Mouse (Mus musculus) forelimb bud, embryonic 11.5 days (tissue): ENCODE data around the gene Plekhg5.

Source experiments
- DNase-seq: peaks from one replicate; pipeline ENCODE4 v3.0.0-alpha.2; 2012; ENCODE audit warnings: low read depth, low spot score

The Plekhg5 gene

DNA sequence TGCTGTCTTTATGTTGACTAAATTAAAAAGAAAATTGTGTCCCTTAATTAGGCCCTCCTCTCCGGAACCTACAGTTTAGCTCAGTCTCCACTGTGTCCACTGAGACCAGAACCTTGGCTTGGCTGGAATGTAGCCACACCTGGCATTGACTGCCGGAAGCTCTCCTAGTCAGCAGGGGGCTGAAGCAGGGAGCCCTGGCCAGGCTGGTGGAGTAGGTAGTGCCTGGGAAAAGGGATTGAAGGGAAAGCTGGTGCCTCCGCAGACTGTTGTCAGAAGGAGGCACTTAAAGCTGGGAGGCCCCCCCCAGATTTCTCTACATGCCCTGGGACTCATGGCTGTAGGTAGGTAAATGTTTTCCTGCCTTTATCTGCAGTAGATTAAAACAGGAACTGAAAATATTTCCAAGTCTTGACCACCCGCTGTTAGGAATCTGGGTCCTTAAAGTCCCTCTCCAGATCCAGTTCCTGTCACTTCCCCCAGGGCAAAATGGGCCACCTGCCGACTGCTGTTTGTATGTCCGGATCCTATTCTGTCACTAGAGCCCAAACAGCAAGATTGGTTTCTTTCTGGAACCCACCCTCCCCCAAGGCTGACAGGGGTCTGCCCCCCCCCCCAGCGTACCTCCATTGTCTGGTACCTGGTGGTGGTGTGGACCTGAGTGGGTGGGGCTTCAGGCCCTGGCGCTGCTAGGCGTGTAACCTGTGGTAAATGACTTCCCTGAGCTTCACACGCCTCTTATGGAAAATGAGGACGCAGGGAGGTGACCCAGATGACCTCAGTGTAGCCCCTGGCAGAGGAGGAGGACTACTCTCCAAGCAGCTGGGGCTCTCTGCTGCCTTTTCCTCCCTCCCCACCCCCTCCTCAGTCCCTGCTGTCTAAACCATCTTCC lies 25.9 kb downstream of the Plekhg5 start:
- no peak for DNase-seq

DNA sequence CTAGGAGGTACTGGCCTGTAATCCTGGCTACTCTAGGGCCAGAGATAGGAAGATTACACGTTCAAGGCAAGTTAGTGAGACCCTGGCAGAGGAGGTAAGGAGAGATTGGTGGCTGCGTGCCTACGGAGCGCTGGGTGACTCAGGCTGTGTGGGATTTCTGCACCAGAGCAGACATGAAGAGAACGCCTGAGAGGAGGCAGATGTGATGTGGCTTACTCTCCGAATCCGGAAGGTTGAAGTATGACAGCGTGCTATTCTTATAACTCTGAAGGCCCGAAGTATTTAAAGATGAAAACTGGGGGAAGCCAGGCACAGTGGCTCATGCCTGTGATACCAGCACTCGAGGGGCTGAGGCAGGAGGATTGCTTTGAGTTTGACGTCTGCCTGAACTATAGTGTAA lies 28.2 kb downstream of the Plekhg5 start:
- DNase-seq, result no peak

DNA sequence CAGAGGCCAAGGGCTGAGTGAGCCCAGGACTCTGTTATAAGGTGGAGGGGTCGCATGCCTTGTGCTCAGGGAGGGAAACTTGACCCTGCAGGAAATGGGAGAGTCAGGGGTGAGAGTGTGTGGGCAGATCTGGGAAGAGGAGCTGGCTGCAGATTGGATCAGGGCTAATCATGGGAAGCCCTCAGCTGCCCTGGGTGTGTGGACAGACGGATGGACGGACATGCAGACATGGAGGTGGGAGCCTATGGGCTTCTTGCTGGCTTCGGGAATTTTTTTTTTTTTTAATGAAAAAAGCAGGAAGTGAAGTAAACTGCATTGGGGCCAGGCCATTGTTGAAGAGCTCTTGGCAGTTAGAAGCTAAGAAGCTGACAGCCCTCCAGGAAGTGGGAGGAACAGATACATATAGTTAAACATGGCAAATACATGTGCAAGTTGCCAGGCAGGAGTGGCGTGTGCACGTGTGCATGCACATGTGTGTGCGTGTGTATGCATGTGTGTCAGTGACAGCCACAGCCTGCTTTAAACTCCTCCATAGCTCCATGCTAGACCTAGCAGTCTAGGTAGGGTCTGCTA lies 28.9 kb downstream of the Plekhg5 start:
- DNase-seq, result no peak

DNA sequence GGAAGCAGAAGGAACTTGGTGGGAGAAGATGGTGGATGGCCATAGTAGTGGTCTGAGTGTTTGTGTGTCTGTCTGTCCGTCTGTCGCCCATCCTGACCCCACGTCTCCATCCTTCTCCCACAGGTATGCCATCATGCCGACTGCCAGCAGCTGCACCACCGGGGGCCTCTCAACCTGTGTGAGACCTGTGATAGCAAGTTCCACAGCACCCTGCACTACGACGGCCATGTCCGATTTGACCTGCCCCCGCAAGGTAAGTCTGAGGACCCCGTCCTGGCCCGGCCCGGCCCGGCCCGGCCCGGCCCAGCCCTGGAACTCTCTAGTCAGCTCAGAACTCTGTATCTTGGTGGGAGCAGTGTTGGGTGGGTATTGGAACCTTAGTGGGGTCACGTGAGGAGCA lies 29.6 kb downstream of the Plekhg5 start:
- no peak for DNase-seq

DNA sequence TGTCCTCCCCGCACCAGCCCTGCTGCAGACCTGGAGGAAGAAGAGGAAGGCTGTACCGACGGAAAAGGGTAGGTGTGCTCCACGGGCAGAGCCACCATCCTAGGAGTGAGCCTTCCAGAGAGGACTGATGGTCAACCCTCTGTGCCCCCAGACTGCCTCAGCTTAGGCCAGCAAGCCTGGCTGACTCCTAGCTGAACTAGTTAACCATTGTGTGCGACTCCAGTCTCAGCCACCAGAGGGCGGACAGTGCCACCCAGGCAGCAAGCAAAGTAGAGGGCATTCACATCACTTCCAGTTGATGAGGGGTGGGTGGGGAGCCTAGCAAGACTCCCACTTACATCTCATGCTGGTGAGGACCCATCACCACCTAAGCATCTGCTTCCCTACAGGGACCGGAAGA lies 30.7 kb downstream of the Plekhg5 start:
- no peak for DNase-seq

DNA sequence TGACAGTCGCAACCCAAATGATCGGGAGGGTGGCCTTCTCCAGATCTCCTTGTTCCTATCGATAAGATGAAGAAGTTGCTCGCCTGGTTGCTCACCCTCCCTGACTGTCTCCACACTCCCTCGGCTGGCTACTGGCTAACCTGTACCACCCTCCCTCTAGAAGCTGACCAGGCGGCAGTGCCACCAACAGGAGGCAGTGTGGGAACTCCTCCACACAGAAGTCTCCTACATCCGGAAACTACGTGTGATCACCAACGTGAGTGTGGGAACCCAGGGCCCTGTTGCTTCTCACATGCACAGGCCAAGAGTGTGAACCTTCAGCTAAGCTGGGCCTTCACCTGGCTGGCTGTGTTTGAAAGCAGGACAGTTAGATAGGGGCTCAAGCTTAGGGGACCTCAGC lies 34.4 kb downstream of the Plekhg5 start:
- DNase-seq, result no peak

DNA sequence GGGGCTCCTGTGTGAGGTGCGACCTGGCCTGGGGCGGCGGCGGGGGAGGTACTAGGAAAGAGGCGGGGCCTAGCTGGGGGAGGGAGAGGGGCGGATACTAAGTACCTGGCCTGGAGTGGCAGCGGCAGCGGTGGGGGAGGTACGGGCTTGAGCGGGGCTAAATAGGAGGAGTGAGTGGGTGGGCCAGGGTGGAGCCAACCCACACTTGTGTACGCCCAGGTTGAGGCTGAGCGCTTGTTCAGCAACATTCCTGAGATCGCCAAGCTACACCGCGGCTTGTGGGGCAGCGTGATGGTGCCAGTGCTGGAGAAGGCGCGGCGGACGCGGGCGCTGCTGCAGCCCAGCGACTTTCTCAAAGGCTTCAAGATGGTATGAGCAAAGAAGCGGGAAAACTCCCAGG lies 35.2 kb downstream of the Plekhg5 start:
- DNase-seq, result peak; percentile 68

DNA sequence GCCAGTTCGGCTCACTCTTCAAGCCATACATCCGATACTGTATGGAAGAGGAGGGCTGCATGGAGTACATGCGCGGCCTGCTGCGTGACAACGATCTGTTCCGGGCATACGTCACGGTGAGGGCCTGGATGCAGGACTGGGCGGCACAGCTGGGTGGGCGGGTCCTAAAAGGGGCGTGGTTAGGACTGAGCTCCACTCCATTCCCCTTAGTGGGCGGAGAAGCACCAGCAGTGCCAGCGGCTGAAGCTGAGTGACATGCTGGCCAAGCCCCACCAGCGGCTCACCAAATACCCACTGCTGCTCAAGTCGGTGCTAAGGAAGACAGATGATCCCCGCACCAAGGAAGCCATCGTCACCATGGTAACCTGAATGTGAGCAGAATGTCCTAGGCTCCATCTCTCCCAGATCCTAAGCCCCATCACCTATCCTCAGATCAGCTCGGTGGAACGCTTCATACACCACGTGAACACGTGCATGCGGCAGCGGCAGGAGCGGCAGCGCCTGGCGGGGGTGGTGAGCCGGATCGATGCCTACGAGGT lies 35.7 kb downstream of the Plekhg5 start:
- DNase-seq, result peak; percentile 90

DNA sequence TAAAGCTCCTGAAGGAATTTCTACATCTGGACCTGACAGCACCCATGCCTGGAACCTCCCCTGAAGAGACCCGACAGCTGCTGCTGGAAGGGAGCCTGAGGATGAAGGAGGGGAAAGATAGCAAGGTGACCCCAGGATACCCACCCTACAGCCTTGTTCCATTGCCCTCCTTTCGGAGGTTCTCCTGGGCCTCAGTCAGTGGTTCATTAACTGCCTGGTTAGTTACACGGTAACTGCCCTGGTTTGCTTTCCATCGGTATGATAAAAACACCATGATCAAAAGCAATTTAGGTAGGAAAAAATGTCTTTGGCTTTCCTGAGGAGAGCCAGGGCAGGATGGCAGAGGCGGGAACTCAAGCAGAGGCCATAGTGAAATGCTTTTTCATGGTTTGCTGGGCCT lies 36.4 kb downstream of the Plekhg5 start:
- no peak for DNase-seq

DNA sequence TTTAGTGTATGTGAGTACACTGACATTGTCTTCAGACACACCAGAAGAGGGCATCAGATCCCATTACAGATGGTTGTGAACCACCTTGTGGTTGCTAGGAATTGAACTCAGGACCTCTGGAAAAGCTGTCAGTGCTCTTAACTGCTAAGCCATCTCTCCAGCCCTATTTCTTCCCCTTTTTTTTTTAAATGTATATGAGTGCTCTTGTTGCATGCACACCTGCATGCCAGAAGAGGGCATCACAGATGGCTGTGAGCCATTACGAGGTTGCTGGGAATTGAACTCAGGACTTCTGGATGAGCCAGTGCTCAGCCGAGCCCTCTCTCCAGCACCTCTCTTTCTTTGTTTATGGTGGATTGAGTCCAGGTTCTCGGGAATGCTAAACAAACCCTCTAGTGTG lies 37.2 kb downstream of the Plekhg5 start:
- no peak for DNase-seq

DNA sequence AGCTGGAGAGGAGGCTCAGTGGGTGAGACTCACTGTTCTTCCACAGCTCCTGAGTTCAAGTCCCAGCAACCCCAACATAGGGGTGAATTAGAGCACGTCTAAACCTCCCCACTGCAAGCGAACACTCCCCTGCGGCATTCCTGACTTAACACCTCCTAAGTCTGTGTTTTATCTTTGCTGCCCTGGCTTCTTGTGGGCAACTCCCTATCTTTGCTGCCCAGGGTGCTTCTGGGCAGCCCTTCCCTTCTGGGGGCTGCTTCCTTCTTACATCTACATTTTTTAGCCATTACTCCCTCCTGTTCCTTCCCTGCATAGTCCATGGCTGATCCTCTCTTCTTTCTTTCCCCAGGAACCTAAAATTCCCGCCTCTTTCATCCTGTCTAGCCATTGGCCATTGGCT lies 38.4 kb downstream of the Plekhg5 start:
- no peak for DNase-seq

DNA sequence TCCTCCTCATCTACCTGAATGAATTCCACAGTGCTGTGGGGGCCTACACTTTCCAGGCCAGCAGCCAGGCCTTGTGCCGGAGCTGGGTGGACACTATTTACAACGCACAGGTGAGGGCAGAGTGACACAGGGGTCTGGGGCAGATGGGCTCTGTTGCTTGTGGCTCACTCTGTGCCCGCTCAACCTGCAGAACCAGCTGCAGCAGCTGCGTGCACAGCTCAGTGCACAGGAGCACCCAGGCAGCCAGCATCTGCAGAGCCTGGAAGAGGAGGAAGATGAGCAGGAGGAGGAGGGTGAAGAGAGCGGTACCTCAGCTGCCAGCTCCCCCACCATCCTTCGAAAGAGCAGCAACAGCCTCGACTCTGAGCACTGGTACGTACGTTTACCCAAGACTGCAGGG lies 40.0 kb downstream of the Plekhg5 start:
- no peak for DNase-seq

DNA sequence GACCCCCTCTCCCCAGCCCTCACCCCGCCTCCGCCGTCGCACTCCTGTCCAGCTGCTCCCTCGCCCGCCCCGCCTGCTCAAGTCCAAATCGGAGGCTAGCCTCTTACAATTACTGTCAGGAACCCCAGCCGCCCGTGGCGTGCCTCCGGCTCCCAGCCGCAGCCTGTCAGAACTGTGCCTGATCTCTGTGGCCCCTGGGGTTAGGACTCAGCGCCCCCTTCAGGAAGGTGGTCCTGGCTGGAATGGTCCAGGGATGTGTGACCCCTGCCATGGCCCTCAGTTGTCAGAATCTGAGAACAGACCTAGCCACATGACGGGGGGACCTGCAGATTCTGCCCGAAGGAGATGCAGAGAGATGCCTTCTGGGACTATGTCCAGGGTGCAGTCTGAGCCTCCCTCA lies 41.8 kb downstream of the Plekhg5 start:
- DNase-seq, result no peak

DNA sequence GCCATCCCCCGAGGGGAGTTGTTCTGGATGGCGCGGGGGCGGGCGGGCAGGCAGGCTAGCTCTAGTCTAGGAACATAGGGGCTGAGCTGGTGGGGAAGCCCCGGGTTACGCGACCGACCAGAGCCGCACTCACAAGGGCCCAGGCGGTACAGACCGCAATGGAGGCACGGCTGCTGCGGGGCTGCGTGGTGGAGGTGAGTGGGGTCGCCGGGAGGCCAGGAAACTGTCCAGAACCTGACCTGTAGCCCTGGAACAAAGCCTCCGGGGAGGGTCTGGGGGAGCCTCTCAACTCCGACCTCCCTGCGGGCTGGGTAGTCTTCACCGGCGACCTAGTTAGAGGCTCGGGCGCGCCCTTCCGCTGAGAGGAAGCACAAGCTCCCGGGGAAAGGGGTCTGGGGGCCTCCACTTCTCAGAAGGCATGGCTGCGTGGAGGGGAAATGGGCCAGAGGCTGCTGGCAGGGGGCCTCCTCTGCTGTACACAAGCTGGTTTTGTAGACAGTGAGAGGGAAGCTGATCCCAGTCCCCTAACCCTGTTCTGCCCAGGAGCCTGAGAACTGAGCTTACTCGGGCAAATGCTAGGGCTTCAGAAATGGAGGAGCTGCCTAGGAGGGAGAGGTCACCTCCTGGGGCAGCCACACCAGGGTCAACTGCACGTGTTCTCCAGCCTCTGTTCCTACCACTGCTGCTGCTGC lies 43.8 kb downstream of the Plekhg5 start, which contains the start of gene Tnfrsf25:
Tnfrsf25 (plus strand) TSS at position 14 of the 692 bp plus-strand sequence.
- no peak for DNase-seq

DNA sequence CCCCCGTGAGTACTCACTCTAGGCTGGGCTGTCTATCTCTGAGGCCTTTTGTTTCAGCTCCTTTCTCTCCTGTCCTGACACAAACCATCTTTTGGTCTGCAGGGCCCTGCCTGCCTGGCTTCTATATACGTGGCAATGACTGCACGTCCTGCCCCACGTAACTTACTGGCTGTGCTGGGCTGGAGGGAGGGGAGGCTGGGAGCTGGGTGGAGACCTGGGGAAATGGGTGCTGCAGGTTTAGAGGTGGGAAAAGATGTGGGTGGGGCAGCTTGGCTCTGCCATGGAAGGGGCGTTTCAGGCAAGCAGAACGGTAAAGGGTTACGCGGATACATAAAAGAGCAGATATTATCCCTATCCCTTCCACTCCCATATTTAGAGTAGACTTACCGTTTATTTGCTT lies 45.2 kb downstream of the Plekhg5 start:
- DNase-seq, result no peak

DNA sequence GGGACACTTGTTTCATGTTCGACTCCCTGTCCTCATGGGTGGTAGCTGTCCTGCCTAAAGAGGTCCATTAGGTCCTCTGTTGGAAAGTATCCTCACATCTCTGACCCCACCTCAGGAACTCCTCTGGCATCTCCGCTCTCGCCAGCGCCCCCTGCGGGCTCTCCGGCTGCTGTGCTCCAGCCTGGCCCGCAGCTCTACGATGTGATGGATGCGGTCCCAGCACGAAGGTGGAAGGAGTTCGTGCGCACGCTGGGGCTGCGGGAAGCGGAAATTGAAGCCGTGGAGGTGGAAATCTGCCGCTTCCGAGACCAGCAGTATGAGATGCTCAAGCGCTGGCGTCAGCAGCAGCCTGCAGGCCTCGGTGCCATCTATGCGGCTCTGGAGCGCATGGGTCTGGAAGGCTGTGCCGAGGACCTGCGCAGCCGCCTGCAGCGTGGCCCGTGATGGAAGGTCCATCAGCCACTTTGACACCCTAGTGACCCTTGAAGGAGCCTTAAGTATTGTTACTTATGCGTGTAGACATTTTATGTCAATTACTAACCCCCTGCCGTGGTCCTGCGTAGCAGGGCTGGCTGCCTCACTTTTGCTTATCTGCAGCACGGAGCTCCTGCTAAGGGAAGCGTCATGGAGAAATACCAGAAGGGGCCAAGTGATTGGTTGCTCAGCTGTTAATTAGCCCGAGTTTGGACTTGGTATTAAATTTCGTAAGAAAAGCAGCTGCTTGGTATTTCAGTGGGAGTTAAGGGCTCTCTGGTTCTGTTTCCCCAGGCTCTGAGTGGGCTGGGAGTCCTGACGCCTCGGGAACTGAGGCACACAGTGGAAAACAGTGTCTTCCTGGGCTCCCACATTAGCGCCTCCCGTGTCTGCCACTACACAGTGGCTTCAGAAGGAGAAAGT lies 47.3 kb downstream of the Plekhg5 start:
- DNase-seq, result no peak

DNA sequence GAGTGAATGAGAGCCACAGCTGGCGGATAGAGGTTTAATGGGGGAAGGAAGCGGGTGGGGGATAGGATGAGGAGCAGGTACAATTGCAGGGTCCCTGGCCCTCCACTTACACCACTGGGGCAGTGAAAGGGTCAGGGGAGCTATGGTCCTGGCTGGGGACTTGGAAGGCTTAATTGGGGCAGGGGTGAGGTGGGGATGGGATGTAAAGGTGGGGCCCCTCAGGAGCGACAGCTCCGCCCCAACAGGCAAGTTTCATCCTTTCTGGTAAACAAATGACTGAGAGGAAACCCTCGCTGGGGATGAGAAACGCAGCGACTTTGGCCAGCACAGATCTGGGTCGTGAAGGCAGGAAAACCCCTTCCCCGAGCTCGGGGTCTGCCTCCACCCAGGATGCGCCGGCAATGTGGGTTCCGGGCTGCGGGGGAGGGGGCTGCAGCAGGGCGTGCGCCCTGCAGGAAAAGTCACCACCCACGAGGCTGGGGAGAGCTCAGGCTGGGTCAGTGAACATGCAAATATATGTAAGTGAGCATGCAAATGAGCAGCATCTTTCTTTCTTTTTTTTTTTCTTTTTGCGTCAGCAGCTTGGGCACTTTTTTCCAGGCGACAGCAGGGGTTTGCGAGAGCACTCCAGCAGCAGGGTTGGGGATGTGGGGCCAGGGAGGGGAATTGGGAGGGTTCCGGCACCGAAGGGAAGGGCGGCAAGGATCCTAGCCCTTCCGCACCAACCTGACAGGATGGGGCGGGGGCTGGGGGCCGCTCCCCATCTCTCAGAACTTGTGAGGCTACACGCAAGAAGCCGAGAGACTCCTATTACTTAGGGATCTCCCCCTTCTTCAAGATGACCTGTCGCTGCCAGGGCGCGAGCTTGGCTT lies 48.2 kb downstream of the Plekhg5 start:
- no peak for DNase-seq

DNA sequence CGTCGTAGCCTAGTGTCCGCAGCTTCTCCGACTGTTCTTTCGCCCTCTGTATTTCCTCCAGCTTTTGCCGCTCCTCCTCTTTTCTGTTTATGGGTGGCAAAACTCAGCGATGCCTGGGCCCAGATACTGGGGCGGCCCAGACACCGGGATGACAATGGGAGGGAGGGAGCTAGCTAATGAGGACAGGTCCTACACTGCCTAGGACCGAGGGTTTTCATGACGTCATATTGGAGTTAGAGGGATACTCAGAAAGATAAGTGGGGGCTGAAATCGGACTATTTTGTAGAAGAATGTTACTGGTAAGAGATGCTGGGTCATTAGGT lies 48.8 kb downstream of the Plekhg5 start:
- no peak for DNase-seq

DNA sequence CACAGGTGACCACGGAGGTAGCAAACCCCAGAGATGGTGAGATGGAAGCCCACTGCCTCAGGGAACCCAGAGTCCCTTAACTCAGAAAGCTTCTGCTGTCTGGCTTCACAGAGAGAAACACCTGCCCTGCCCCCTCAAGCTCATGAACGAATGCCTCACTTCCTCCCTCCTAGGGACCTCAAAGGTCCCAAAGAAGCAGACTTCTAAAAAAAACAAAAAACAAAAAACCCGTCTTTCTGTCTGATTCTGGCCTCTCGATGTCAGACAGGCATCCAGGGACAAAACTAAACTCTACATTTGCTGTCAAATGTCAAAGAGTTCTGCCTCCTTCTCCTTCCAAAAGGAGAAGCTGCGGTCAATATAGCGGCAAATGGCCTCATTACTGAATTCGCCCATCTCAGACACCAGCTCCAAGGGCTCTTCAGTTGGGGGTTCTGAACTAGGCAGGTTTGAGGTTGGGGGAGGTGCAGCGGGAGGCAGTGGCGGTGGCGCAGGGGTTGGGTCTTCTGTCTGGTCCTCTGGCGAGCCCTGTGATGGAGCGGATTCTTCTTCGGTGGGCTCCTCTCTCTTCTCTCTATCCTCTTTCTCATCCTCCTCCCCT lies 52.2 kb downstream of the Plekhg5 start:
- no peak for DNase-seq
